Mouse (Mus musculus) heart, adult 2 months (tissue): Measurements from ENCODE around the gene Cryab. TPM values are rescaled to one million over a fixed set of nuclear protein-coding genes. Genes with fewer than 3 reads are reported as not detected.

Experiments used
- DNase-seq, 2 experiments: peaks; one replicate each; pipeline ENCODE4 v3.0.0; 2021
- H3K27ac ChIP-seq: fragments of 200-600 bp; 2 replicates; pipeline ENCODE4 v1.8.1; 2022
- H3K27me3 ChIP-seq: fragments of 200-500 bp; 2 replicates; pipeline ENCODE4 v1.6.1; 2012; ENCODE audit warnings: mild to moderate bottlenecking, low read length, inconsistent platforms, mixed read lengths; ENCODE audit not compliant: control insufficient read depth, insufficient read depth
- H3K36me3 ChIP-seq: fragments of 200-500 bp; 2 replicates; pipeline ENCODE4 v1.6.1; 2012; ENCODE audit warnings: low read length, inconsistent platforms; ENCODE audit not compliant: control insufficient read depth, insufficient read depth
- H3K4me1 ChIP-seq: fragments of 200-500 bp; 2 replicates; pipeline ENCODE4 v1.6.1; 2011; ENCODE audit warnings: low read length; ENCODE audit not compliant: control insufficient read depth, insufficient read depth
- H3K4me3 ChIP-seq: fragments of 200-600 bp; 2 replicates; pipeline ENCODE4 v1.8.1; 2022
- H3K79me2 ChIP-seq: fragments of 200-500 bp; replicated peaks from 2 replicates; pipeline ENCODE4 v1.6.1; 2012; ENCODE audit warnings: mild to moderate bottlenecking, inconsistent platforms, low read length, moderate library complexity, mixed read lengths; ENCODE audit not compliant: control insufficient read depth, insufficient read depth
- H3K9ac ChIP-seq: fragments of 200-500 bp; 2 replicates; pipeline ENCODE4 v1.6.1; 2012; ENCODE audit warnings: low read depth, mild to moderate bottlenecking, control low read depth, inconsistent platforms, low read length, mixed read lengths
- CTCF ChIP-seq: fragments of 200-600 bp; IDR thresholded peaks from 2 replicates; pipeline ENCODE4 v1.8.1; 2022; ENCODE audit warnings: antibody characterized with exemption, mild to moderate bottlenecking, moderate library complexity
- EP300 ChIP-seq: fragments of 200-500 bp; IDR thresholded peaks from 2 replicates; pipeline ENCODE4 v1.6.1; 2011; ENCODE audit warnings: low read depth, low read length, control low read depth; ENCODE audit not compliant: insufficient read depth
- POLR2A ChIP-seq: fragments of 200-500 bp; IDR thresholded peaks from 2 replicates; pipeline ENCODE4 v1.6.1; 2011; ENCODE audit warnings: mild to moderate bottlenecking, low read depth, low read length, control low read depth; ENCODE audit not compliant: insufficient read depth
- WGBS: fragments of 180-500 bp; shearing (Covaris S2); methylation state at CpG from one replicate; pipeline ENCODE4 v1.1.7; 2018; 5-methylcytosine and 5-hydroxymethylcytosine counted together
- intact Hi-C: fragments of 180-260 bp; cut with DNase I; formaldehyde crosslinking; loops from one replicate; pipeline ENCODE4 v1.15.1; 2025
- polyA plus RNA-seq: library from polyadenylated mRNA; depleted of rRNA; stranded (reverse); fragments of >200 nt; gene quantifications from 2 replicates; pipeline ENCODE4 v1.2.3, GENCODE M21; 2012
- total RNA-seq, 2 experiments: library from RNA; stranded (reverse); gene quantifications; 2 replicates each; pipeline ENCODE4 v1.2.3; 2021

Gene Cryab
- total and polyA plus RNA-seq, 3 experiments, result 2,783 to 4,349 (median 3,339) TPM

DNA sequence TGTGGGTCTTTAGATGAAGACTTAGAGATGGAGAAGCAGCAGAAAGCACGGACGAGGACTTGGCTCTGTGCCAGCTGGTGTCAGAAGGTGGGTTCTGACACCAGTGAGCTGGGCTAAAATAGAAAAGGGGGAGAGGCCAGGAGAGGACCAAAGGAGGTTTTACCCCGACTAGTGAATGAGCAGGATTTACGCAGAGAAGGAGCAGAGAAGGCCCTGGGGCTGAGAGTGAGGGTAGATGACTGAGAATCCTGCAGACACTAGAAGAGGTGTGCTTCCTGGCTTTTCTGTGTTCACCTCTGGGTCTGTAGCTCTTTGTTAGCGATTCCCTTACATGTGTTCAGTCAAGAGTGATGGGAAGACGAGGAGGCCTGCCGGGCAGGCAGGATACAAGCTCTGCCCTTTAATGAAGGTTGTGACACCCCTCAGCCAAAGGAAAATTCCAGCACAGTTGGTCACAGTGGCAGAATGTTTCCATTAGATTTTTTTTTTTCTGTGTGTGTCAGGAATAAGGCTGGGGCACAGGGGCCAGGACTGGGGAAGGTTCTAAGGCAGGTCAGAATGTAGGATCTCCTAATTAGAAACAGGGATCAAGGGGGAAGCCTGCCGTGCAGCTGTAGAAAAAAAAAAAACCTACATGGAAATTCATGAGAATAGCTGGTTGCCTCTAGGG lies 25.1 kb upstream of the Cryab start:
- TF ChIP-seq EP300 (no peak), POLR2A (no peak), CTCF (no peak)
- intact Hi-C loops, result no loop called here
- Histone ChIP-seq H3K36me3 (0 out of 2 replicates have a peak, but pooled peaks cover 2% of the 10 kb centered on the region), H3K4me3 (no peak overlapping the region), H3K4me1 (peaks cover 6% of the 10 kb centered on the region), H3K27me3 (no peaks in the 10 kb centered on the region), H3K79me2 (no peaks in the 10 kb centered on the region), H3K27ac (peak overlapping the region; percentile 41), H3K9ac (no peak overlapping the region)
- WGBS, result 38% methylated on average over 8 of the region's 8 CpGs
- DNase-seq, result no peak

DNA sequence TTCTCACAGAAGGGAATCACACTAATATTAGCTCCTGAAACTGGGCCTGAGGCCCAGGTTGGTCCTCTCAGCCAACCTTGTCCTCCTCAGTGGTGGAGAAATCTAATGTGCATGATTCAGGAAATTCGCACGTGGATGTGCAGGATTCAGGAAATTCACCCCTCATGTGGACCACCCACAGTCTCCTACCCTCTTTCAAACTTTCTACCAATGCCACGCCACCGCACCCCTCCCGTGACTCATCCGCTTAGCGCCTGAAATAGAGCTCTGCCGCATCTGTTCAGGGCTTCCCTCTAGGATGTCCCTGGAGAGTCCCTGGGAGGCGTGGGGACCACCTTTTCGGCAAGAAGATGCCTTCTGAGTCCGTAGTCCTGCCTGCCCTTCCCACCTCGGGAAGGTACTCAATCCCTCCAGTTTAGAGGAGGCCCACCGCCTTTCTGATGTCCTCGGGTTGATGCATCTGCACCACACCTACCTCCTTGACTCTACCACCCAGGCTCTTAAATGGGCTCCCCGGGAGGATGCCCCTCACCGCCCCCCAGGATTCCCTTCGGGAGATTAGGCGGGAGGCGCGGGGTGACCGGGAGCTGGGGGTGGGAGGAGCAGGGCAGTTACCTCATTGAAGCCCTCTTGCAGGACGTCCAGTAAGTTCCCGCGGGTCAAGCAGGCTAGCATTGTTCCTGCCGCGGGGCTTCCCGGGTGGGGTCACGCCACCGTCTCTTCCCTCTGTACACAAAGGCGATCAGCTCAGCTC lies 23.8 kb upstream of the Cryab start:
- Histone ChIP-seq H3K27ac (peak overlapping the region; percentile 59), H3K4me3 (peak overlapping the region; percentile 58), H3K4me1 (peaks cover 6% of the 10 kb centered on the region), H3K27me3 (no peaks in the 10 kb centered on the region), H3K36me3 (0 out of 2 replicates have a peak, but pooled peaks cover 2% of the 10 kb centered on the region), H3K79me2 (no peaks in the 10 kb centered on the region), H3K9ac (peak overlapping the region; percentile 62)
- intact Hi-C loops, result no loop called here
- 8% methylated on average over 30 of the region's 30 CpGs for WGBS
- no peak for TF ChIP-seq EP300
- TF ChIP-seq CTCF, result no peak
- TF ChIP-seq POLR2A, result no peak
- DNase-seq, result peak; percentile 37 to 38

DNA sequence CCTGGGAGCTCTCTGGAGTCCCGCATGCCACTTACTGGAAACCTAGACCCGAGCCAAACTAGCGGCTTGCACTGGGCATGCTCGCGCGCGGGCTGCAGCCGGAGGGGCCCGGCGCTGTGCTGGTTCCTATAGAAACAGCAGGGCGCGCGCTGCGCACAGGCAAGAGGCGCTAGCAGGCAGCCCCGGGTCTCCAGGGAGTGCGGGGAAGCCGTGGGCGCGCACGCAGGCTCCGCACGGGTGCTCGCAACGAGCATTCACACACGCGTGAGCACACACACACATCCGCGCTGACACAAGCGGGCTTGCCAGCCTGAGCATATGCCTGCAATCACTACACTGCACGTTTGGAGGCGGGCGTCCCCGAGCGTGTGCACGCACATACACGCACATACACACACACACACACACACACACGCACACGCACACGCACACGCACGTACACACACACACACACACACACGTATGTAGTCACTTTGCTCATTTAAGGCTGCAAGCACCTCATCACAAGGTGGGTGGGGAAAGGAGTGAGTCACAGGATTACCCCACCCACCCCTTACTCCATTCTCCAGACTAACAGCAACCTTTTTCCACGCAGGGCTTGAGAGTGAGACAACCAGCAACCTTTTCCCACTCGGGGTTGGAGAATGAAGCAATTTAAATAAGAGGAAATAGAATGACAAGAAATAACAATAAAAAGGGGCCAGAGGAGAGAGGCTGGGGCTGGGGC lies 23.0 kb upstream of the Cryab start:
- 1% methylated on average over 45 of the region's 45 CpGs for WGBS
- H3K4me3 ChIP-seq, result peak overlapping the region; percentile 58
- no peaks in the 10 kb centered on the region for H3K27me3 ChIP-seq
- peak overlapping the region; percentile 62 for H3K9ac ChIP-seq
- H3K36me3 ChIP-seq, result 0 out of 2 replicates have a peak, but pooled peaks cover 2% of the 10 kb centered on the region
- no peak for TF ChIP-seq EP300
- peak; percentile 32; the same call in 1 of the 2 replicates for TF ChIP-seq POLR2A
- peak; percentile 28; the same call in 1 of the 2 replicates for TF ChIP-seq CTCF
- peak overlapping the region; percentile 59 for H3K27ac ChIP-seq
- intact Hi-C loops, result no loop called here
- H3K4me1 ChIP-seq, result peaks cover 4% of the 10 kb centered on the region
- peak; percentile 72 to 75 for DNase-seq
- H3K79me2 ChIP-seq, result no peaks in the 10 kb centered on the region

DNA sequence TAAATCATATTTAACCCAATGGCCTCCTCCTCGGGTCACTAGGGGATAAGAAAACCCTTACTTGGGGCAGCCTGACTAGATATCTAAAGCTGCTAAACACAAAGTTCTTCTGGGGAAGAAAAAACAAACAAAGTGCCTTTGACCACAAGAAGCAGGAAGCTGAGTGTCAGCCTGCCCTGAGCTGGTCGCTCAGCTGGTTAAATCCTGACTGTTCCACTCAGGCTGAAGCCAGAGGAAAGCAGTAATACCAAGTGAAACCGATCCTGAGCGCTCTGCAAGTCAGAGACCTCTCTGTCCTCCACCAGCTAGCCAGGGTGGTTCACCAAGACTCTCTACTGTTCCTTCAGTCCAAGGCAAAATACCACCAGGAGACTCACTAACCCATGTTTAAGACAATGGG lies 21.5 kb upstream of the Cryab start:
- 0 out of 2 replicates have a peak, but pooled peaks cover 2% of the 10 kb centered on the region for H3K36me3 ChIP-seq
- no peak overlapping the region for H3K27ac ChIP-seq
- TF ChIP-seq CTCF, result no peak
- no peak for TF ChIP-seq POLR2A
- TF ChIP-seq EP300, result no peak
- WGBS, result 42% methylated on average over 4 of the region's 4 CpGs
- H3K4me1 ChIP-seq, result peaks cover 3% of the 10 kb centered on the region
- intact Hi-C loops, result no loop called here
- no peak for DNase-seq
- no peaks in the 10 kb centered on the region for H3K27me3 ChIP-seq
- H3K4me3 ChIP-seq, result no peak overlapping the region
- no peak overlapping the region for H3K9ac ChIP-seq
- no peaks in the 10 kb centered on the region for H3K79me2 ChIP-seq

DNA sequence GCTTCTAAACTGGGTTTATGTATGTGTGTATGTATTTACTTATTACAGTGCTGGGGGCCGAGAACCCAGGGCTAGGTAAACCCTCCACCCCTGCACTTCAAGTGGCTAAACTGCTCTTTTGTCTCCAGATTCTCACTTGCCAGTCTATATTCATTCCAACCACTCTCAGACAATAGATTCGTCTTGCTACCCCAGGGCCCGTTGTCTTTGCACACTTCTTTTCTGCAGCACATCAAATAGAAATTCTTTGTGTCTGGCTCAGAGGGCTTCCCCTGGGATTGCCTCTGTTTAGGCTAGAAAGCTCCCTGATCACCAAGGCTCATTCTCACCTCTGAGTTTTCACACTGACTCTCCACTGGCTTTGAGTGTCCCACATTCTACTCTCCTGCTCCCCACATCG lies 18.6 kb upstream of the Cryab start:
- 51% methylated on average over 4 of the region's 4 CpGs for WGBS

More for the DNA sequence above, 18.6 kb upstream of the Cryab start:
- H3K36me3 ChIP-seq, result no peaks in the 10 kb centered on the region
- no peak for TF ChIP-seq EP300
- TF ChIP-seq POLR2A, result no peak
- no peak for TF ChIP-seq CTCF
- no peak overlapping the region for H3K4me3 ChIP-seq
- peaks cover 3% of the 10 kb centered on the region; the same call in 1 of the 2 replicates for H3K4me1 ChIP-seq
- H3K9ac ChIP-seq, result no peak overlapping the region
- H3K27me3 ChIP-seq, result no peaks in the 10 kb centered on the region
- no peaks in the 10 kb centered on the region for H3K79me2 ChIP-seq
- no peak for DNase-seq
- intact Hi-C loops, result no loop called here
- no peak overlapping the region for H3K27ac ChIP-seq
